Mouse (Mus musculus) neutrophil, adult 5-6 weeks (primary cell): ENCODE results near the gene Thsd4. TPM values are rescaled to one million over a fixed set of nuclear protein-coding genes. Genes with fewer than 3 reads are reported as not detected.

ENCODE experiments used
- ATAC-seq: fragments of 151-379, 151-347 bp; 2 replicates; pipeline ENCODE4 v1.8.0; 2017; ENCODE audit warnings: mild to moderate bottlenecking, moderate TSS enrichment; ENCODE audit not compliant: insufficient number of reproducible peaks, poor library complexity, low FRiP score, severe bottlenecking; ENCODE audit errors: extremely low read depth
- total RNA-seq: library from RNA; stranded (forward); fragments of 200-1000 nt; gene quantifications from 2 replicates; pipeline ENCODE4 v1.2.3, GENCODE M21; 2017

Thsd4 gene
- total RNA-seq, 1 experiment from 2014 or later = 0.12 TPM

GRCm38 (mm10) chr9:60143816-60144215, 378.0 kb downstream of the Thsd4 start:
- ATAC-seq = no peak

DNA sequence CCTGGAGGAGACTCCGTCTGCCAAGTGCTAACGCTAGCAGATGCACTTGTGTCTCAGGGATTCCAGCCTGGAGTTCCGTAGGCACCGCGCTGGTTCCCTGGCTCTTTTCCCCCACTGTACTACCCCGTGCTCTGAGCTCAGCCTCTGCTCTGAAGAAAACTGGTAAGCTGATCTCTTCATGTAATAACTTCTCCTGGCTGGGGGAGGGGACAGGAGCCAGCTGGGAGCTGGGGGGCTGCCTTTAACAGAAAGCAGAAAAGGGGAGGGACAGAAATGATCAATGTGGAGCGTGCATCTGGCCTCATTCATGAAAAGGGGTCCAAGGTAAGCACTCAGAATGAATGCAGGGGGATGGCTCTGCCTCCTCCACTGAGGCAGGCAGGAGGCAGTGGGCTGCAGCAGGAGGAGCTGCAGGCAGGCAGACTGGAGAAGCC, 380.7 kb downstream of the Thsd4 start:
- ATAC-seq = no peak

DNA sequence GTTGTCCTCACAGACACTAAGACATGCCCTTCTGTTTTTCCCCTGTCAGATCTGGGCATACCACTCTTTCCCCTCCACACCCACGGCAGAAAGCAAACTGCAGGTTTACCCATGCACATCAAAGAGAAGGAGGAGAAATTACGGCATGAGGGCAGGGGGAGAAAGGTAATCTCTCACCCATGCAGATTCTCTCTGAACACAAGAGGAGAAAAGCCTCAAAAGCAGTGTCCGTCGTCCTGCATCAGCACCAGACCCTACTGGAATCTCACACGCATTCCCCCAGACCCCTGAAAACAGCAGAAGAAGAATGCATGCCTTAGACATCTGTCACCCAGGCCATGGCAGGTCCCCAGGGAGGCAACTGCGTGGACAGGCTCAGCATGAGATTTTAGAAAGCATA, 381.4 kb downstream of the Thsd4 start:
- no peak for ATAC-seq

DNA sequence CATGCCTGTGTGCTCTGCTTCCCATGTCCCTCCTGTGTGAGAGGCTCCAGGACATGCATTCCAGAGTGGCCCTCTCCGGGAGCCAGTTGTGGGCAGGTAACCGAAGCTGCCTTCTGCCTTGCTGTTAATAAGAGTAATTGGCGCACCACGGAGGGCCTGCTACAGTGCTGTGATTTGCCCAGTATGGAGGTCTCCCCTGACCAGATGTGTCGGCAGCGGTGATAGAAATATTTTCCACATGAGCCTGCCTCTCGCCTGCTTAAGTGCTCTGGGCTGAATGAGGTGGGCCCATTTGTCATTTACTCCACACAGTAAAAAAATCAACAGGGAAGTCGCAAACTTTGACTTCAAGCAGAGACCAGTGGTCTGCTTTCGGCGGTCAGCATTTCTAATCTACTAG, 382.4 kb downstream of the Thsd4 start:
- no peak for ATAC-seq

DNA sequence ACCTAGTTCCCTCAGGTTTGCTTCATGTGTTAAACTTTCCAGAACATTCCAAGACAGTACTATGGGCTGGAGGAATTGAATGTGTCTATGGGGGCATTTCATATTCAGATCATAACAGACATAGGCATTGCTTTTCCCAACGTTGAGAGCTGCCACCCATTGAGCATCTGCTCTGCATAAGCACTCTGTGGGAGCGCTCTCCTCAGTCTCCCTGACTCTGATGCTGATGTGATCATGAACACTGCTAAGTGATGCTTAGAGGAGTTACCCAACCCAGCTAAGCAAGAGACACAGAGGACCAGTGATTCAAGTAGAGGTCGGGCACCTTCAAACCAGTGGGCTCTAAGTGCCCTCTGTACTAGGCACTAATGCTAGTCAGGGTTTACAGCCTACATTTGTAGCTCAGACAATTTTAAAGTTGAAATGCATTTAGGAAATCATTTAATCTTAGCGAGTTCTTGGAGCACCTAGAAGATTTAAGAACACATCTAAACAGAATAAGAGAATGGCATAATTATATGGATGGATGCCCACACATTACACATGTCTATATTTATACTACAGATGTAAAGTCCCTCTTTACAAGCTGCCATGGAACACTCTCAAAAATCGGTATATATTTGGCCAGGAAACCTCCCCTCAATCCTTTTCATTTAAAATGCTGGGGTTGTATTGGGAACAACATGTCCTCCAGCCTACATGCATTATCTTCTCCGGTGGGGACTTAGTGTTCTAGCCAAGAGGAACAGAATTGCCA, 392.4 kb downstream of the Thsd4 start:
- no peak for ATAC-seq

DNA sequence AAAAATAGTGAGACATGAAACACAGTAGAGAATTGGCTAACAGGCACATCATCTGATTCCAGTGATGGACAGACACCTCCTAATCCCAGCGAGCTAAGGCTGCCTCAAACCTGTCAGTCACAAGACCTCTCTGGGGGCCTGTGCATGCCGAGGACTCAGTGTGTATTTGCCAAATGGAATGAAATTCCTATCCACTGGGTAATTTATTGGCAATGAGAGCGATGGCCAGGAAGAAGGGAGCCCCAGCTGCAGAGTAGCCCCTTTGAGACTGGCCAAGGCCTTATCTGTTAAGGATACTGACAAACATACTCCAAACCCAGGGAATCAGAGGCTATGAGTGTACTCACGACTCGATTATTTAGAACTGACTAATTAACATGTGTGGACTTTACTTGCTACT, 394.9 kb downstream of the Thsd4 start:
- ATAC-seq = no peak

GRCm38 (mm10) chr9:60124102-60124501, 397.7 kb downstream of the Thsd4 start:
- ATAC-seq = no peak

GRCm38 (mm10) chr9:60123066-60123465, 398.8 kb downstream of the Thsd4 start:
- no peak for ATAC-seq

GRCm38 (mm10) chr9:60119846-60120245, 402.0 kb downstream of the Thsd4 start:
- no peak for ATAC-seq

DNA sequence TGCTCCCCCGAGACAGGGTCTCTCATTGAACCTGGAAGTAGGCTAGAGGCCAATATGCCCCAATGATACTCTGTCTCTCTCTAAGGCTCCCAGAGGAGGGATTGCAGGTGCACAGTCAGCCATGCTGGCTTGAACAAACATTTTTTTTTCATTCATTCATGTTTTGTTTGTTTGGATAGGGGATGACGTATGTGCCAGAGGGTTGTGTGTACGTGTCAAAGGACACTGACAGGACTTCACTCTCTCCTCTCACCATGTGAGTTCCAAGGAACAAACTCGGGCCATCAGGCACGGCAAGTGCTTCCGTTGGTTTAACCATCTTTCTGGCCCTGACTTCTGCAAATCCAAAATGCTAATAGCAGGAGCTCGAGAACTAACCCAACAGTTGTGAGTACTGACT, 404.0 kb downstream of the Thsd4 start:
- ATAC-seq = no peak

DNA sequence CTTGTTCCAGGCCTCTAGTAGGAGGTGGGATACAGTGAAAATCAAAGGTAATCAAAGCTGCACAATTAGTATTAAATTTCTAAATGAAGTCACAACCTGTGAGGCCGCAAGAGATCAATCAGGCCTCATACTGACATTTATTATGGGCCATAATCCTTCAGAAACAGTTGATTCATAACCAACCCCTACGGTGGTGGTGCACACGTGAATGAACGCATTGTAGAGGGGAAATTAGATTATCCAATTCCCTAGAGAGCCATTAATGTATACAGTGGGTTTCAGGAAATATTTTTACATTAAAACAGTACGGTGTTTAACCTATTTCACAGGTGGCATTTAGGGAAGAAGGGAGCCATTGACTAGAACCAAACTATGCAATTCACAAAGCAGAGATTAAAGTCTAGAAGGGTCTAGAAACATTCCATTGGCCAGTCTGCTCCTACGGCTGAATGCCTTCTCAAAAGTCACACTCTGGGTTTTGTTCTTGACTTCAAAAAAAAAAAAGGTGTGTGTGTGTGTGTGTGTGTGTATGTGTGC, 406.1 kb downstream of the Thsd4 start:
- no peak for ATAC-seq

DNA sequence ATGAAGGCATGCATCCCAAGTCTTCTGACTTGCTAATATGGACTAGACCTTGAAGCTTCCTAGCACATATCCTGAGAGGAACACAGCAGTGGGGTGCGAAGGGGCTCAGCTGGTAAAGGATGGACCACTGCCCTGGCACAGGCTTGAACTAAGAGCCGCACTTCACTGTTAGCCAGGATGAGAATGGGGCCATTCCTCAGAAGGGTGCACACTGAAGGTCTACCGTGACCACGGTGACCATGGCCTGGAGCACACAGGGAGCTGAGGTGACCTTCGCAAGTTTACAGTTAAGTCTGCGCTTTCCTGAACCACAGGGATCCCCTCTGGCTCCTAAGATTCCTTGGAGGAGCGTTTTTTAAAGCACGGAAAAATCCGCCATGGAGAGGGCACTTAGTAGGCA, 406.5 kb downstream of the Thsd4 start:
- ATAC-seq = no peak

DNA sequence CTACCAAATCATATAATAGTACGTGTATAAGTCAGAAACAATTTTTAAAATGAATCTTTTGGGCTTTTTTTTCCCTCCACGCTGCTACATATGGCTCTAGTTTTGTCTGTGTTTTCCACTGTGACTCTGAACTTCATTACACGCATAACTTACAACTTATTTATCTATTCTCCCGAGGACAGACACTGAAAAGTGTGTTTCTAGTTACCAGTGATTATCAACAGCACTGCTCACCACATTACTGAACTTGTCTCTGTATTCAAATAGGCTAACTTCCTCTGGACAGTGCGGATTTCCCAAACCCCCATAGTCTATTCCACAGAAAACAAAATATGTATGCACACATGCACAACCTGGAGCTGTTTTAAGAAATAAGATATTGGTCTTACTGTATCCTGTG, 411.6 kb downstream of the Thsd4 start:
- ATAC-seq = no peak

- ATAC-seq = no peak
Observed at GRCm38 (mm10) chr9:60106683-60107082, 415.2 kb downstream of the Thsd4 start.

DNA sequence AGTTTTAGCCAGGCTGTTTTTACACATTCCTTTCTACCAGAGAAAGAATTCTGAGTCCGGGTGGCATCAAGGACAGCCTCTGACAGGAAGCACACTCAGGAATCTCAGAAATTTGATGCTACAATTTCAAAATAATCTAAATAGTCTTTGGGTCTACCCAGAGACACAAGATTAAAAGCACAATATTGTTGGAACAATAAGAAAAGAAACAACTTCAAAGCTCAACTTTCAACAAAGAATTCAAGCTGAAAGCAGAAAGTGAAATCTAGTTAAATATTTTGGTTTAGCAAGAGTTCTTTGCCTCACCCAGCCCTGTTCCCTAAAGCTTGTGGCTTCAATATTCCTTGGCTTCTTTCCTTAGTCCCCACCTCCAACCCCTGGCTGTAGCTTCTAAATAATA, 415.7 kb downstream of the Thsd4 start:
- no peak for ATAC-seq

- ATAC-seq = no peak
Observed at GRCm38 (mm10) chr9:60094211-60094610, 427.6 kb downstream of the Thsd4 start.

DNA sequence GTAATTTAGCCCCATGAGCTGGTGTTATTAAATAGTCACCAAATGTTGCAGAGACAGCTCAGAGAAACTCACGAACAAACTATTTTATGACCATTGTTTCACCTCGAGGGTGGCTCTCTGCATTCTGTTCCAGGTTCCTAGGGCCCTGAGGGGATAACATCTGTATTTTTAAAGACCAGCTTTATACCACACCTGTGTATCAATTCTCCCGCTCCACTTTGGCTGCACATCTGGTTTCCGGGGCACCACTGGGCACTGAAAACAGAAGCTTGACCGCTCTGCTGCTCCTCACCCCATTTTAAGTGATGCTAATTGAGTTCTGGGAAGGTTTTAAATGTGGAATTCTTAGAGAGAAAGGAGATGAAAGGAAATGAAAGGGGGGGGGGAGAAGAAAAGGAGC, 429.4 kb downstream of the Thsd4 start:
- no peak for ATAC-seq

GRCm38 (mm10) chr9:60089441-60089840, 432.4 kb downstream of the Thsd4 start:
- ATAC-seq = no peak

DNA sequence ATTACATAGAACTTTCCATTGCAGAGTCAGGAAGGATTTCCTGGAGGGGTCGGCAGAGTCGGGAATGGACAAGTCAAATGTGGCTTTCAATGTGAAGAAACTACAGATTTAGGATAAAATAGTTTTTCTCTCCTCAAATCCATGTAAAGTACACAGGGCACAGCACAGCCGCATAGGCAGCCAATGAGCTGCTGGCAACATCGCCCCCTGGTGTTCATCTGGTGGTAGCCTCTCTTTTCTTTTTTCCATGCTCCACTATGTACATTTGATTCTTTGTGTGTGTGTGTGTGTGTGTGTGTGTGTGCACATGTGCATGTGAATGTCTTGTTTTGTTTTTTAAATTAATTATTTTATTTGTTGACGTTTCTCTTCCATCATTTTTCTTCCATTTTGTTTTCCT, 433.7 kb downstream of the Thsd4 start:
- no peak for ATAC-seq

DNA sequence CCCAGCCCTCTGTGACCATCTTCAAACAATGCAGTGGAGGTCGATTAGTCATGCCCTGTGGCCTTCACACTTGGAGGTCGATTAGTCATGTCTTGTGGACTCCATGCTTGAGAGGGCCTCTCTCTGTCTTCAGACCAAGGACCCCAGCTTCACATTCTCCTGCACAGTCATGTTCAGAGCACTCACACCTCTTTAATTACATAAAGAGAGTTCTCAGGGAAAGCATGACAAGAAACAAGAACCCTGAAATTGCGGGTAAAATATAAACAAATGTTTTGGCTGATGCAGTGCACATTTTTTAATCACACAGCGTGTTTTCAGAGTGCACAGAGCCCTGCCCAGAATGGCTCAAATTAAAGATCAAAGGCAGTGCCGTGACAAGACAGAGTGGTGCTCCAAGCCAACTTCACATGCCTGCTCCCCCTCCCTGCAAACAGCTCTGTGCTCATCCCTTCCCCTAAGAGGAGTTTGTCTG, 439.7 kb downstream of the Thsd4 start:
- ATAC-seq = no peak

GRCm38 (mm10) chr9:60077761-60078160, 444.1 kb downstream of the Thsd4 start:
- no peak for ATAC-seq
